Mouse (Mus musculus): Measurements from ENCODE around the gene Rab40c. TPM values are rescaled to one million over a fixed set of nuclear protein-coding genes. Genes with fewer than 3 reads are reported as not detected.

Gene Rab40c
- polyA plus RNA-seq, 1 experiment from 2014 or later: 23.4 TPM

GRCm38 (mm10) chr17:25957586-25958051, 38.1 kb upstream of the Rab40c start:
- no peak overlapping the region for H3K27ac ChIP-seq (ENCODE audit: low read length)
- no peak overlapping the region for H3K4me2 ChIP-seq (ENCODE audit: low read depth, low read length)
- H3K36me3 ChIP-seq (ENCODE audit: control insufficient read depth, insufficient read depth, low read length): peaks cover 7% of the 10 kb centered on the region
- ATAC-seq (ENCODE audit: low read depth): no peak
- no peak overlapping the region for H3K9ac ChIP-seq (ENCODE audit: low read length)
- H3K4me3 ChIP-seq (ENCODE audit: low read length): no peak overlapping the region
- no peaks in the 10 kb centered on the region for H3K9me3 ChIP-seq (ENCODE audit: control insufficient read depth, low read length)
- peaks cover 14% of the 10 kb centered on the region for H3K27me3 ChIP-seq (ENCODE audit: control insufficient read depth, insufficient read depth, low read depth, low read length)
- WGBS: 82% methylated on average over 14 of the region's 14 CpGs
- no peaks in the 10 kb centered on the region for H3K4me1 ChIP-seq (replicated peaks; ENCODE audit: control insufficient read depth, insufficient read depth, low read length)

GRCm38 (mm10) chr17:25956631-25957030, 37.1 kb upstream of the Rab40c start:
- no peak for ATAC-seq (ENCODE audit: low read depth)
- Histone ChIP-seq H3K9me3 (ENCODE audit: control insufficient read depth, low read length) (no peaks in the 10 kb centered on the region), H3K4me1 (replicated peaks; ENCODE audit: control insufficient read depth, insufficient read depth, low read length) (peaks cover 6% of the 10 kb centered on the region), H3K9ac (ENCODE audit: low read length) (no peak overlapping the region), H3K36me3 (ENCODE audit: control insufficient read depth, insufficient read depth, low read length) (peaks cover 5% of the 10 kb centered on the region), H3K27me3 (ENCODE audit: control insufficient read depth, insufficient read depth, low read depth, low read length) (peaks cover 24% of the 10 kb centered on the region), H3K27ac (ENCODE audit: low read length) (no peak overlapping the region), H3K4me3 (ENCODE audit: low read length) (no peak overlapping the region), H3K4me2 (ENCODE audit: low read depth, low read length) (no peak overlapping the region)
- 87% methylated on average over 7 of the region's 7 CpGs for WGBS

GRCm38 (mm10) chr17:25956201-25956600, 36.7 kb upstream of the Rab40c start:
- no peak overlapping the region for H3K4me2 ChIP-seq (ENCODE audit: low read depth, low read length)
- no peak overlapping the region for H3K4me3 ChIP-seq (ENCODE audit: low read length)
- WGBS: 67% methylated on average over 7 of the region's 7 CpGs
- peaks cover 29% of the 10 kb centered on the region for H3K27me3 ChIP-seq (ENCODE audit: control insufficient read depth, insufficient read depth, low read depth, low read length)
- no peak for ATAC-seq (ENCODE audit: low read depth)
- peaks cover 5% of the 10 kb centered on the region for H3K36me3 ChIP-seq (ENCODE audit: control insufficient read depth, insufficient read depth, low read length)
- H3K9me3 ChIP-seq (ENCODE audit: control insufficient read depth, low read length): no peaks in the 10 kb centered on the region
- no peak overlapping the region for H3K9ac ChIP-seq (ENCODE audit: low read length)
- peaks cover 10% of the 10 kb centered on the region for H3K4me1 ChIP-seq (replicated peaks; ENCODE audit: control insufficient read depth, insufficient read depth, low read length)
- no peak overlapping the region for H3K27ac ChIP-seq (ENCODE audit: low read length)

GRCm38 (mm10) chr17:25955736-25956135, 36.2 kb upstream of the Rab40c start:
- ATAC-seq (ENCODE audit: low read depth): no peak
- Histone ChIP-seq H3K9ac (ENCODE audit: low read length) (no peak overlapping the region), H3K4me2 (ENCODE audit: low read depth, low read length) (no peak overlapping the region), H3K4me3 (ENCODE audit: low read length) (no peak overlapping the region), H3K27ac (ENCODE audit: low read length) (no peak overlapping the region), H3K36me3 (ENCODE audit: control insufficient read depth, insufficient read depth, low read length) (peaks cover 5% of the 10 kb centered on the region), H3K27me3 (ENCODE audit: control insufficient read depth, insufficient read depth, low read depth, low read length) (peaks cover 33% of the 10 kb centered on the region), H3K4me1 (replicated peaks; ENCODE audit: control insufficient read depth, insufficient read depth, low read length) (peaks cover 13% of the 10 kb centered on the region), H3K9me3 (ENCODE audit: control insufficient read depth, low read length) (no peaks in the 10 kb centered on the region)
- 69% methylated on average over 3 of the region's 3 CpGs for WGBS

GRCm38 (mm10) chr17:25954671-25955070, 35.1 kb upstream of the Rab40c start:
- Histone ChIP-seq H3K4me2 (ENCODE audit: low read depth, low read length) (no peak overlapping the region), H3K9ac (ENCODE audit: low read length) (no peak overlapping the region), H3K4me3 (ENCODE audit: low read length) (no peak overlapping the region), H3K4me1 (replicated peaks; ENCODE audit: control insufficient read depth, insufficient read depth, low read length) (peaks cover 13% of the 10 kb centered on the region), H3K27ac (ENCODE audit: low read length) (no peak overlapping the region), H3K9me3 (ENCODE audit: control insufficient read depth, low read length) (no peaks in the 10 kb centered on the region), H3K36me3 (ENCODE audit: control insufficient read depth, insufficient read depth, low read length) (peaks cover 5% of the 10 kb centered on the region), H3K27me3 (ENCODE audit: control insufficient read depth, insufficient read depth, low read depth, low read length) (peaks cover 44% of the 10 kb centered on the region)
- WGBS: 88% methylated on average over 2 of the region's 2 CpGs
- ATAC-seq (ENCODE audit: low read depth): no peak

GRCm38 (mm10) chr17:25953161-25953560, 33.6 kb upstream of the Rab40c start:
- Histone ChIP-seq H3K27ac (ENCODE audit: low read length) (no peak overlapping the region), H3K36me3 (ENCODE audit: control insufficient read depth, insufficient read depth, low read length) (peaks cover 2% of the 10 kb centered on the region; the same call in 1 of the 2 replicates), H3K9me3 (ENCODE audit: control insufficient read depth, low read length) (no peaks in the 10 kb centered on the region), H3K4me2 (ENCODE audit: low read depth, low read length) (no peak overlapping the region), H3K9ac (ENCODE audit: low read length) (no peak overlapping the region), H3K4me1 (replicated peaks; ENCODE audit: control insufficient read depth, insufficient read depth, low read length) (peaks cover 13% of the 10 kb centered on the region), H3K27me3 (ENCODE audit: control insufficient read depth, insufficient read depth, low read depth, low read length) (peaks cover 44% of the 10 kb centered on the region), H3K4me3 (ENCODE audit: low read length) (no peak overlapping the region)
- ATAC-seq (ENCODE audit: low read depth): no peak
- 71% methylated on average over 5 of the region's 5 CpGs for WGBS

- ATAC-seq (ENCODE audit: low read depth): peak; percentile 65; the same call in 1 of the 2 replicates
- WGBS: 1% methylated on average over 55 of the region's 58 CpGs
- H3K9ac ChIP-seq (ENCODE audit: low read length): peak within 1 kb of the TSS; percentile 60
- peaks cover 44% of the 10 kb centered on the region for H3K27me3 ChIP-seq (ENCODE audit: control insufficient read depth, insufficient read depth, low read depth, low read length)
- H3K4me1 ChIP-seq (replicated peaks; ENCODE audit: control insufficient read depth, insufficient read depth, low read length): peaks cover 13% of the 10 kb centered on the region
- H3K9me3 ChIP-seq (ENCODE audit: control insufficient read depth, low read length): no peaks in the 10 kb centered on the region
- peak within 1 kb of the TSS; percentile 82 for H3K4me2 ChIP-seq (ENCODE audit: low read depth, low read length)
- no peaks in the 10 kb centered on the region for H3K36me3 ChIP-seq (ENCODE audit: control insufficient read depth, insufficient read depth, low read length)
- peak within 1 kb of the TSS; percentile 49 for H3K4me3 ChIP-seq (ENCODE audit: low read length)
- H3K27ac ChIP-seq (ENCODE audit: low read length): no peak within 1 kb of the TSS
Observed at GRCm38 (mm10) chr17:25951803-25952623, 32.5 kb upstream of the Rab40c start, which contains the start of gene A930017K11Rik. A930017K11Rik (minus strand) TSS chr17:25952565.

- Histone ChIP-seq H3K4me1 (replicated peaks; ENCODE audit: control insufficient read depth, insufficient read depth, low read length) (peaks cover 13% of the 10 kb centered on the region), H3K27ac (ENCODE audit: low read length) (no peak overlapping the region)
- WGBS: under 1% methylated on average over 33 of the region's 33 CpGs
Observed at GRCm38 (mm10) chr17:25951225-25951802, 31.8 kb upstream of the Rab40c start.

GRCm38 (mm10) chr17:25950706-25951105, 31.2 kb upstream of the Rab40c start:
- no peaks in the 10 kb centered on the region for H3K9me3 ChIP-seq (ENCODE audit: control insufficient read depth, low read length)
- H3K27ac ChIP-seq (ENCODE audit: low read length): no peak overlapping the region
- no peak overlapping the region for H3K4me3 ChIP-seq (ENCODE audit: low read length)
- peaks cover 44% of the 10 kb centered on the region for H3K27me3 ChIP-seq (ENCODE audit: control insufficient read depth, insufficient read depth, low read depth, low read length)
- H3K9ac ChIP-seq (ENCODE audit: low read length): no peak overlapping the region
- ATAC-seq (ENCODE audit: low read depth): no peak
- 0% methylated on average over 1 of the region's 3 CpGs for WGBS
- H3K36me3 ChIP-seq (ENCODE audit: control insufficient read depth, insufficient read depth, low read length): no peaks in the 10 kb centered on the region
- no peak overlapping the region for H3K4me2 ChIP-seq (ENCODE audit: low read depth, low read length)
- H3K4me1 ChIP-seq (replicated peaks; ENCODE audit: control insufficient read depth, insufficient read depth, low read length): peaks cover 13% of the 10 kb centered on the region

More at GRCm38 (mm10) chr17:25951225-25951802, 31.8 kb upstream of the Rab40c start:
- Histone ChIP-seq H3K4me3 (ENCODE audit: low read length) (peak overlapping the region; percentile 49), H3K9me3 (ENCODE audit: control insufficient read depth, low read length) (no peaks in the 10 kb centered on the region), H3K4me2 (ENCODE audit: low read depth, low read length) (peak overlapping the region; percentile 82), H3K9ac (ENCODE audit: low read length) (peak overlapping the region; percentile 6; the same call in 1 of the 2 replicates), H3K27me3 (ENCODE audit: control insufficient read depth, insufficient read depth, low read depth, low read length) (peaks cover 44% of the 10 kb centered on the region), H3K36me3 (ENCODE audit: control insufficient read depth, insufficient read depth, low read length) (no peaks in the 10 kb centered on the region)
- peak; percentile 39; the same call in 1 of the 2 replicates for ATAC-seq (ENCODE audit: low read depth)

Measured in lung, embryonic 16.5 days (tissue).